17 mouse cellular contexts compared by ENCODE assay signal in genomic region chr14:26552853-26553252, GRCm38 (mm10).
"Had no signal": no experiment of that assay in that cellular context is flagged by ENCODE, and none has a peak within 500 bp of the region (broad histone marks: within the 10 kb centered on the region; RNA-seq: fewer than 3 reads in every experiment).

No protein-coding gene starts in this region.

- H3K36me3 ChIP-seq: liver, embryonic 15.5 days; lung, embryonic 15.5 days; midbrain, embryonic 13.5 days; midbrain, embryonic 15.5 days; neural tube, embryonic 12.5 days; stomach, embryonic 15.5 days had no signal

- H3K4me3 ChIP-seq: liver, embryonic 15.5 days; lung, embryonic 15.5 days; midbrain, embryonic 13.5 days; midbrain, embryonic 15.5 days; neural tube, embryonic 12.5 days; stomach, embryonic 15.5 days had no signal

- ATAC-seq: liver, postnatal 0 days; lung, postnatal 0 days; midbrain, embryonic 13.5 days; midbrain, embryonic 15.5 days had no signal

- DNase-seq: liver, postnatal 0 days; lung, adult 2 months; lung, postnatal 14 days; lung, postnatal 36 days; right cerebral cortex, postnatal 14 days; right cerebral cortex, postnatal 4 days; spleen, adult 18-20 months; thymus, adult 2 months; thymus, postnatal 25 days; thymus, postnatal 4 days had no signal

- H3K27me3 ChIP-seq: liver, embryonic 15.5 days; lung, embryonic 15.5 days; midbrain, embryonic 13.5 days; midbrain, embryonic 15.5 days; neural tube, embryonic 12.5 days; stomach, embryonic 15.5 days had no signal

- H3K4me1 ChIP-seq: midbrain, embryonic 13.5 days; midbrain, embryonic 15.5 days; neural tube, embryonic 12.5 days had no signal

- H3K9me3 ChIP-seq: liver, embryonic 15.5 days; lung, embryonic 15.5 days; midbrain, embryonic 13.5 days; midbrain, embryonic 15.5 days; neural tube, embryonic 12.5 days; stomach, embryonic 15.5 days had no signal
